Mouse (Mus musculus) cerebellum, postnatal 4 days (tissue): ENCODE data around the gene Kcnh1.

ENCODE experiments used
- DNase-seq, 2 experiments: peaks; one replicate each; pipeline ENCODE4 v3.0.0; 2022; ENCODE audit warnings: low spot score in 2 of 2, mixed read lengths in 1 of 2

The Kcnh1 gene

DNA sequence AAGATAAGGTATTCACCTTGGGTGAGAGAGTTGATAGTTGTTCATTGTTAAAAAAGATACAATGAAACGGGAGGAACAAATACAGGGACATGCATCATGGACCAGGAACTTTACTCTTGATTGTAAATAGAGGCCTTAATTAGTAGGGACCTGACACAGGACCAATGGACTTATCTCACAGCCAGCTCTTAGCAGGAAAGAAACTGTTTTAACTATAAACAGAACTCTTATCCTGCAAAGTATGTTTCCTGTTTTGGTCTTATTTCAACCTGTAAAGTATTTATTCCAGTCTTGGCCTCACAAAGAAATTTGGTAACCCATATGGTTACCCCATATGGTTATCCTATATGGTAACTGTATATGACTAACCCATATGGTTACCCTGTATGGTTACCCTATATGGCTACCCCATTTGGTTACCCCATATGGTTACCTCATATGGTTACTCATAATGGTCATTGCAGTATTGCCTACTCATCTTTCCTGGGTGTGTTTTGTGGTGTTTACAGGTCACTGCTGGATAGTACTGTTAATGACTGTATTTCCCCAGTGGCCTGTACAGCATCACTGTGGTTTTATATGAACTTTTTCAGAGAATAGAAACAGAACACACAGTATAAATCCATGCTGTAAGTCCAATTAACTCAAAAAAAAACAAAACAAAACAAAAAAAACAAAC, 125.0 kb downstream of the Kcnh1 start:
- DNase-seq, result no peak

GRCm38 (mm10) chr1:192324223-192324622, 133.6 kb downstream of the Kcnh1 start:
- DNase-seq, result no peak

- DNase-seq, result no peak
These were observed 136.5 kb downstream of the Kcnh1 start for GRCm38 (mm10) chr1:192327052-192327451.

DNA sequence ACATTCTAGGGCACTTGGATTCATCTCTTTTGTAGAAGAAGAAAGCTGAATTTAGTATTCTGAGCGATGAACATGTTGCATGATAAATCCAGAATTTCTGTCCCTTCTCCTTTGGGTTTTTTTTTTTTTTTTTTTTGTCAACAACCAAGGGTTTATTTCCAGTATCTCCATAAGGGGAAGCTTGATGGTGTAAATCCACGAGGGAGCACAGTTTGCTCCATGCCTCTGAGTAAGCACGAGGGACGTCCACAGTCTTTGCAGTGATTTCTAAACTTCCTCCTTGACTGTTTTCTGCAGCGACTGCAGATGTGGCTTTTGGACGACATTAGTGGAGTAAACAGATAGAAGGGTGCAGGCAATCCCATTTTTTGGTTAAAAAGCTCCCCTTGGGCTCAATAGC, 140.6 kb downstream of the Kcnh1 start:
- no peak for DNase-seq

- no peak for DNase-seq
These were observed 145.5 kb downstream of the Kcnh1 start for GRCm38 (mm10) chr1:192336029-192336428.

- no peak for DNase-seq
These were observed 148.9 kb downstream of the Kcnh1 start for GRCm38 (mm10) chr1:192339361-192340077.

- DNase-seq, result no peak
These were observed 151.2 kb downstream of the Kcnh1 start for GRCm38 (mm10) chr1:192341774-192342173.

DNA sequence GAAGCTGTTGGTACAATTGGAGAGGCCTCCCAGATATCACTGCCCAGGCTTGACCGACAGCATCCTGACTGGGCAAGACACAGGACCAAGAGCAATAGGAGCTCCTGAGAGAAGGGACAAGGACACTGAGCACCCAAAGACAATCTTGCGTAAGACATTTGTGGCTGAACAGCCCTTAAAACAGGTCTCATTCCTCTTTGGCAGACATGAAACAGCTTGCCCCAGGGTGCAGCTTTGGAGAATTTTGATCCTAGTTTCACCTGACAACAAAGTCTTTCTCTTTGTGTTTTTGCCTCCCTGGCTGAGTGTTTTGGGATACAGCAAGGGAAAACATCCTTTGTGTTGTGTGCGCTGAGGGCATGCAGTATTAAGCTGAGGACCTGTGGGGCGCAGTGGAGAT, 153.4 kb downstream of the Kcnh1 start:
- no peak for DNase-seq

- DNase-seq, result no peak
These were observed 156.8 kb downstream of the Kcnh1 start for GRCm38 (mm10) chr1:192347327-192347726.

- no peak for DNase-seq
These were observed 165.7 kb downstream of the Kcnh1 start for GRCm38 (mm10) chr1:192356231-192356630.

DNA sequence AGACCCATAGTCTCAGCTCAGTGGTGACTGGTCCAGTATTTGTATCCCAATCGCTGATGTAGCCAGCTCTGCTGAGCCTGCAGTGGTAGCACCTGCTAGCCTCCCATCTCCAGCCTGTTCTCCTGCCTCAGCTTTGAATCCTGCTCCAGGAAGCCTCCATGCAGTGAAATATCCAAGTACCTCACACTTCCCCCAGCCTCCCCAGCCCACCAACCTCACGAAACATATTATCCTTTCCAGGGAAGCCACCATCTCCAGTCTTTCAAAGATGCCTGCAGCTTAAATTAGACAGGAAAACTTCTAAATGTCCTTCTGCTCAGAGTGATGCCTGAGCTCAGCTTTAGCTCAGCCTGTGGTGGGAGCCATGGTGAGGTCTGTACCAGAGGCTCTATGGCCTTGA, 168.6 kb downstream of the Kcnh1 start:
- DNase-seq, result no peak

GRCm38 (mm10) chr1:192368336-192368735, 177.8 kb downstream of the Kcnh1 start:
- DNase-seq, result no peak

- no peak for DNase-seq
These were observed 181.5 kb downstream of the Kcnh1 start for GRCm38 (mm10) chr1:192371943-192372614.

DNA sequence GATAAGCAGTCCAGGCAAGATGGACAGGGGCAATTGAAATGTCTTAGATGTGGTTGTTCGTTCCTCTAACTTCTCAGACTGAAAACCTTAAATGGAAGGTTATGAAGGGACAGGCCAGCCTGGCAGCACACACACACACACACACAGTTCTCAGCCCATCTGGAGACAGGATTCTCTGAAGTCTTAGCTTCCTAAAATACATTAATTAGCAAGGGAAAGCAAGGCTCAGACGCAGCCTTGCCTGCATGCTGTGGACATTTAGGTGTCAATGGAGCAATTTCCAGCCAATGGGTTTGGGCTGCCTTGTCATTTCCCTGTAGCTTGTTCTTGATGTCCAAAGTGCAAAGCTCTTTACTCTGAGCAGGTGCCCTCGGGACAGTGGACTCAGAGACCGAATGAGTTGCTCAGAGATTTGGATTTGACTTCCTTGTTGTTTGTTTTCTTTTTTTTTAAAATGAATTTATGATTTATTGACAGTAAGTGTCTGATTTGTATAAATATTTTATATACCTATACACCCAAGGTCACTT, 188.0 kb downstream of the Kcnh1 start:
- DNase-seq, result no peak

GRCm38 (mm10) chr1:192380596-192381041, 190.0 kb downstream of the Kcnh1 start:
- peak in 1 of 2 experiments; percentile 49 for DNase-seq

DNA sequence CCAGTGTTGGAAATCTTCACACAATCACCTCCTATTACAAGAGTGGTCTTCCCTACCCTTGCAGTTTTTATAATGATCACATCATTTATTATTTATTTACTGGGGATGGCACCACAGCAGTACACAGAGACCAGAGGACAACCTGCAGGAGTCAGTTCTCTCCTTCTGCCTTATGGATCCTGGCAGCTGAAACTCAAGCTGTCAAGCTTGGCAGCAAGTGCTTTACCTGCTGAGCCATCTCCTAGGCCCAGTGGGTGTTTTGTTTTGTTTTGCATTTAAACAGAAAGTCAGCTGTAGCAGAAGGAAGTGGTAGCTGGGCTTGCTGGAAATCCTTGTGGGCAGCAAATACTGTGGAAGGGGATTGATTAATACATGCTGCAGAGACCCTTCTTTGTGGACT, 197.1 kb downstream of the Kcnh1 start:
- DNase-seq, result peak in 1 of 2 experiments; percentile 49

DNA sequence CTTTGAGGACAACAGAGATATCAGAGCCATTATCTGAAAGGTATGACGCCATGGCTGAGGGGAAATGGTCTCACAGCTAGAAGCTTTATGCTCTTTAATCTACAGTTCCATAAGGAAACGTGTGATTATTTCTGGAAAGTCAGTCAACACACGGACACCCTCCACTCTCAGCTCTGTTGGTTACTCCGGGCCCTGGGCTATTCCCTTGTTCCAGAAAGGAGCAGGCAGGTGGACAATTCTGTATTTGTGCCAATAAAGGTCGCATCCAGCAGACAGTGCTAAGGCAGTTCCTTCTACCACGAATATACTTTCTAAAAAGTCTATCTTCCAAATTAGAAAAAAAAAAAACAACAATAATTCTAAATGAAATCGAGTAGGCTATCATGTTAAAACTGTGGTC, 200.5 kb downstream of the Kcnh1 start:
- no peak for DNase-seq

GRCm38 (mm10) chr1:192392232-192392631, 201.7 kb downstream of the Kcnh1 start:
- no peak for DNase-seq

DNA sequence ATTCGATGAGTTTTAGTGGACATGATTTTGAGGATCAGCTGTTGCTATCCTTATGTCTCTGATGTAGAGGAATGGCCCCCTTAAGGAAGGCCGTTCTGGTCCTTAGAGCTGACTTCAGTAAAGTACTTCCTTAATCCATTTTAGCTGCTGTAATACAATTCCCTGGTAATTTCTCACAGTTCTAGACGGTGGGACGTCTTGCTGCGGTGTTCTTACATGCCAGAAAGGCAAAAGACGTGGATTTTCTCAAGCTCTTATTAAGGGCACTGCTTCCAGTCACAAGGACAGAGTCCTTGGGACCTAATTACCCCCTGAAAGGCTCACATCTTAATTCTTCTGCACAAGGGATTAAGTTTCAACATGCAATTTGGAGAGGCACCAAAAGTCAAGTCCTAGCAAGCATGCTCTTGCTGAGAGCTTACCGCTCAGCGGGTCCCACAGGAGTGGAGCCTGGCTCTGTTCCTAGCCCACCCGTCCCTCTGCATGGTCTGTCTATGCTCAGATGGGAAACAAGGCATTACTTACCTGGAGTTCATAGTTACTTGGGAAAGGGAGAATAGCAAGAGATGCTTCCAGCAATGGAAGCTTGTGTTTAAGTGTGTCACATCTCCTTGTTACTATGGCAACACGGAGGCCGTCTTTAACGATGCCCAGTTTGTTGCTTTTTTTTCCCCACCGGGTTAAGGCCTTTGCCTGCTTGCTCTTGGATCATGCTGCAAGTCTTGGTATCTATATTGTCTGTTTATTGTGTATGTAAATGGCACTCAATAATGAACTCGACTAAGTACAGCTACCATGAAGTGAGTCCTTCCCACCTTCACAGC, 209.3 kb downstream of the Kcnh1 start:
- DNase-seq, result no peak

- DNase-seq, result peak in 1 of 2 experiments; percentile 17
These were observed 210.4 kb downstream of the Kcnh1 start for GRCm38 (mm10) chr1:192400991-192401390.

GRCm38 (mm10) chr1:192402911-192403704, 212.5 kb downstream of the Kcnh1 start:
- no peak for DNase-seq
